Mouse (Mus musculus): ENCODE results near the gene Sdf4. TPM values are rescaled to one million over a fixed set of nuclear protein-coding genes. Genes with fewer than 3 reads are reported as not detected.

Sdf4 gene
- 10 to 100 TPM; 63.1 to 68.4 TPM for total RNA-seq (2021)
- long read RNA-seq, experiment 1, full-length matches to known transcripts: 40 of 58 reads
- long read RNA-seq, experiment 1, partial matches to known transcripts: 12 of 58 reads
- long read RNA-seq, experiment 1, other reads (novel, unspliced or antisense): 6 of 58 reads
- long read RNA-seq, experiment 2, full-length matches to known transcripts: 62 of 96 reads
- long read RNA-seq, experiment 2, partial matches to known transcripts: 29 of 96 reads
- long read RNA-seq, experiment 2, other reads (novel, unspliced or antisense): 5 of 96 reads

- DNase-seq: peak; percentile 87 to 88
- intact Hi-C loops (cut with DNase I): loop anchor here (5.0 kb wide), 2 partner anchors 35 to 40 kb away; no protein-coding TSS in a partner anchor
Observed at GRCm38 (mm10) chr4:155992241-155992905, at the start of gene Sdf4, which contains the start of gene B3galt6. Gene Sdf4, plus strand, starts transcription at chr4:155992872. Gene B3galt6, minus strand, starts transcription at chr4:155992649.

- peak in 1 of 2 experiments; percentile 60 for DNase-seq
- intact Hi-C loops (cut with DNase I): loop anchor here (5.0 kb wide), 1 partner anchor 51 kb away; the partner anchor contains the start of genes Acap3 and Pusl1
Observed at GRCm38 (mm10) chr4:155943049-155943452, 49.6 kb upstream of the Sdf4 start.

- DNase-seq: peak; percentile 92 to 99
- intact Hi-C loops (cut with DNase I): loop anchor here (5.0 kb wide), 1 partner anchor 51 kb away; the partner anchor contains the start of genes Acap3 and Pusl1
Observed at GRCm38 (mm10) chr4:155943534-155944249, 49.0 kb upstream of the Sdf4 start, which contains the start of gene Ube2j2. Gene Ube2j2, plus strand, starts transcription at chr4:155943831.

GRCm38 (mm10) chr4:155944271-155944670 is 48.4 kb upstream of the Sdf4 start:
- intact Hi-C loops (cut with DNase I): loop anchor here (5.0 kb wide), 1 partner anchor 52 kb away; the partner anchor contains the start of genes Acap3 and Pusl1

GRCm38 (mm10) chr4:155947094-155947493 is 45.6 kb upstream of the Sdf4 start:
- intact Hi-C loops (cut with DNase I): no loop called here
- no peak for DNase-seq

More at GRCm38 (mm10) chr4:155944271-155944670, 48.4 kb upstream of the Sdf4 start:
- no peak for DNase-seq

GRCm38 (mm10) chr4:155955491-155955890 is 37.2 kb upstream of the Sdf4 start:
- DNase-seq: no peak
- intact Hi-C loops (cut with DNase I): loop anchor here (5.0 kb wide), 1 partner anchor 37 kb away; the partner anchor contains the start of genes B3galt6 and Sdf4

DNA sequence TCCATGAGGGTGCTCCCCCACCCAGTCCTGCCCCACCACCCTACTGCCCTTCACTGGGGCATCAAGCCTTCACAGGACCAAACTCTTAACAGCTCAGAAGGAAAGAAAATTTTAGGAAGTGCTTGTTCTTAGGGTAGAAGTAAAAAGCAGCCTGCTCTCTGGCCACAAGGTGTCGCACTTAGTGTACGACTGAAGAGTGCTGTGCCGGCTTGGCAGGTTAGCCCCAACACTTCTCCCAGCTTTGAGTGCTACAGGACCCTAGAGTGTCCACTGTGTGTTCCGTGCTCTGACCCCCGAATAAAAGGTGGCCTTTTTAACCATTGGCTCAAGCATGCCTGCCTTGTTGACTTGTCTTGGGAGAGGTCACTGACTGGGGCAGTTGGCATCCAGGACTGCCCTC is 33.4 kb upstream of the Sdf4 start:
- intact Hi-C loops (cut with DNase I): loop anchor here (2.0 to 5.0 kb wide), 2 partner anchors 33 to 142 kb away; partner anchors contain the start of genes B3galt6 and Sdf4
- DNase-seq: peak; percentile 52 to 65

- intact Hi-C loops (cut with DNase I): no loop called here
- peak; percentile 22 to 38 for DNase-seq
Observed at GRCm38 (mm10) chr4:155962167-155962971, 30.3 kb upstream of the Sdf4 start, which contains the start of gene C1qtnf12. Gene C1qtnf12, plus strand, starts transcription at chr4:155962318.

DNA sequence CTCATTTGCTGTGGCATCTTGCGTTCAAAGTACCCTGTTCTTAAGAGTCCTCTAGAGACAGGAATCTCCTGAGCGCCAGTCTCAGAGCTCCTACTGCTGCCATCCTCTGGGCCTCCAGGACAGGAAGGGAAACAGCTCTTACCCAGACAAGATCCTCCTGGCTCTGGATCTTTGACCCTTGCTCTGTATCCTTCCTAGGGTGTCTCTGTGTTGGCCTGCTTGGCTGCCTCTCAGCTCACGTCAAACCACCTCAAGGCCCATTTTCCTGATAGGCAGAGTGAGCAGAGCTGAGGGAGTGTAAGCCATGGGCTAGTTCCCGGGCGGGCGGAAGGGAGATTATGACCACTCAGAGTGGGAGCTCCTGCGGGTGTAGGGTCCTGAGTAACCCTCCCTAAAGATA is 29.6 kb upstream of the Sdf4 start:
- intact Hi-C loops (cut with DNase I): no loop called here
- no peak for DNase-seq

GRCm38 (mm10) chr4:155964396-155964795 is 28.3 kb upstream of the Sdf4 start:
- no peak for DNase-seq
- intact Hi-C loops (cut with DNase I): no loop called here

DNA sequence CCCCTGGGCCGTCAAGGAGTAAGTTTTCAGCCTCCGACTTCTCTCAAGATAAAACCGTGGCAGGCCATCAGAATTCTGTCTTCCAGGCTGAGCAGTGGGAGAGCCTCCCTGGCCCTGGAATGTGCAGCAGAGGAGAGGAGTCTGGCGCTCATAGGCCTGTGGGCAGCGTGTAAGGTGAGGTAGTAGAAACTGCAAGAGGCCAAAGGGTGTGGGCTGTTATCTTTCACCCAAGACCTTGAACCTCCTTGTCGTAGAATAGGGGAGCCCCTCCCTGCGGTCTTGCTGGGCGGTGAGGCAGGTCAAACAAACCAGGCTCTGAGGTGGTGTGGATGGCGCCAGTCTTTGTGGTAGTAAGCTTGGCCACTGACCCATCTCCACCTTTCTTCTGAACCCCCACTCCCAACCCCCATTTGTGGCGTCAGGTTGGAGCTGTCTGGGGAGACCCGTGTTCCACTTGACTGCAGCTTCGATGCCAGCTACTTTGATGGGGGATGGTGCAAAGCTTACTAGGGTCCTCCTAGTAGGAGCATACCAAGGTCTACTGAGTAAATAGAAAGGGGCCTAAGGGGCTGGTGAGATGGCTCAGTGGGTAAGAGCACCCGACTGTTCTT is 23.5 kb upstream of the Sdf4 start:
- no peak for DNase-seq
- intact Hi-C loops (cut with DNase I): no loop called here

DNA sequence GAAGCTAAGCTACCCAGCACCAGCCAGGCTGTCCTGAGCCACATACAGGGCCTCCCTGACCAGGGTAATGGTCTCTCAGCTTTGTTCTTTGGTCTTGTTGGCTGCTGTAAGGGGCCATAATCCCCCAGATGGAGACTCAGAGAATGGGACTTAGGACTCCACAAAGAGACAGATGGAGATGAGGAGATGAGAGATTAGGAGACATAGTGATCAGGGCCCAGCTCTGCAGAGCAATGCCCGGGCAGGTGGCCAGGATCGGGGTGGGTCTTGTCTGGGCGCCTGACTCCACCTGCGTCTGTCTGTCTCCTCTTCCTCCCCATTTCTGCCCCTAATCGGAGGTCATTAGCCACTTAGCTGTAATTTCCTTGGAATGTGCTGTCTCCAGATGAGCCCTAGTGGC is 22.4 kb upstream of the Sdf4 start:
- no peak for DNase-seq
- intact Hi-C loops (cut with DNase I): loop anchor here (5.0 kb wide), 1 partner anchor 127 kb away; no protein-coding TSS in a partner anchor

DNA sequence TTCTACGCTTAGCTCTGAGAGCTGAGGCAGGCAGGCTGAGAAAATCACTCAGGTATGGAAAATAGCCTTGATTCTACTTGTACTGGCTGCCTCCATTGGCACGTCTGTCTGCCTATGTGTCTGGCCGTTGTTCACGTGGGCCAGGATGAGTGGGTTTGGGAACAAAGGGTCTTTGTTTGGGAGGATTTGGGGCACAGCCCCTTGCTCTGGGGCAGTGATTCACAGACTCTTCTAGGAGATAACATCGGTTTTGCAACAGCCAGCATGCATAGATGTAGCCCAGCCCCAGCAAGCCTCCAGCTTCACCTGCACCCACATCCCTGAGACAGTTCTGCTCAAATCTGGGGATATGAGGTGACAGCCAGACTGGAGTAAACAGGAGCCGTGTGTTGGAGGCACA is 20.0 kb upstream of the Sdf4 start:
- DNase-seq: no peak
- intact Hi-C loops (cut with DNase I): loop anchor here (5.0 kb wide), 1 partner anchor 125 kb away; no protein-coding TSS in a partner anchor

- no peak for DNase-seq
- intact Hi-C loops (cut with DNase I): loop anchor here (5.0 kb wide), 1 partner anchor 124 kb away; no protein-coding TSS in a partner anchor
Observed at GRCm38 (mm10) chr4:155973239-155973638, 19.4 kb upstream of the Sdf4 start.

DNA sequence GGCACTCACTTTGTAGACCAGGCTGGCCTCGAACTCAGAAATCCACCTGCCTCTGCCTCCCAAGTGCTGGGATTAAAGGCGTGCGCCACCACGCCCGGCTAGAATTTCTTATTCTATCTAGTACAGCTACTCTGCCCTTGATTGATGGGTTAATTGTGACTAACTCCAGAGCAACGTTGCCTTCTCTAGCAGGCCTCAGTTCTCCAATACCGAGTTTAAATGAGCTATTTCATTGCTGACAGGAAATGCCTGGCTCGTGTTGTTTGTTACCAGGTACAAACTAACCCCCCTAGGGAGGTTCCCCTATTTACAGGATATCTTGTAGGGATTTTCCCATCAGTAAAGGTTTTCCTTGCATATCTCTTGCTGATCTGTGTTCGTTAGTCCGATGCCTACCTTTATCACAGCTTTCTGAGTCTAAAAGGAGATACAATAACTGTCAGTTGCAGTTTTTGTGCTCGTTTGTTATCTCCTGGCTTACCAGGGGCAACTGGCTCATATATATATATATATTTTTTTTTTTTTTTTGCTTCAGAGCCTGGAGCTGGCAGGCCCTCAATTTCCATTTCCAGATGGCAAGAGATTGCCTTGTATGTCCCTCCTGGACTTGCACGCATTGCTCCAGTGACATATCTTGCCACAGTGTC is 11.1 kb upstream of the Sdf4 start:
- no peak for DNase-seq
- intact Hi-C loops (cut with DNase I): no loop called here

DNA sequence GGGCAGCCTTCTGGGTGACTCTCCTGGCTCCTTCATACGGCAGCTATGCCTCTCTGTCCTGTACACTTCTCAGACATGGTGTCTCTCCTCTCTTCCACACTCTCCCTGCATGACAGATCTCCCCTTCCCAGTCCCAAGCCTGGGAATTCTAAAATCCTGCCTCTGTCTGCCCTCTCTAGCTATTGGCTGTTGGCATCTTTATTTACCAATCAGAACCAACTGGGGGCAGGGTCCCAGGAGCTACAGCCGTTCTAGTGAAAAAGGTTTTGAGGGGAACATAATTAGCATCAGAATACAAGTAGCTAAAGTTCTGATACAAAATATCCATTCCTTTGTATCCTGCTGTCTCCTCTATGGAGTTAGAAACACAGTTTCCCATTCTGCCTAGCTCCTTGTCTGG is 8.9 kb upstream of the Sdf4 start:
- intact Hi-C loops (cut with DNase I): no loop called here
- no peak for DNase-seq

- intact Hi-C loops (cut with DNase I): loop anchor here (5.0 kb wide), 2 partner anchors 34 to 41 kb away; no protein-coding TSS in a partner anchor
- DNase-seq: no peak
Observed at GRCm38 (mm10) chr4:155991211-155991907, 1.3 kb upstream of the Sdf4 start.

- no peak for DNase-seq
- intact Hi-C loops (cut with DNase I): loop anchor here (5.0 kb wide), 2 partner anchors 35 to 40 kb away; no protein-coding TSS in a partner anchor
Observed at GRCm38 (mm10) chr4:155991908-155992230, 803 bp upstream of the Sdf4 start.
